Mouse (Mus musculus) thymus, adult 2 months (tissue): ENCODE results near the gene Sla2.

Experiments
- CTCF ChIP-seq: fragments of 200-500 bp; IDR thresholded peaks from 2 replicates; pipeline ENCODE4 v1.5.1; 2012; ENCODE audit warnings: mild to moderate bottlenecking, control low read depth, low read length, moderate library complexity, borderline replicate concordance; ENCODE audit not compliant: control insufficient read depth, poor library complexity, insufficient read depth; ENCODE audit errors: extremely low read depth
- POLR2A ChIP-seq: fragments of 200-500 bp; IDR thresholded peaks from 2 replicates; pipeline ENCODE4 v1.6.1; 2012; ENCODE audit warnings: mild to moderate bottlenecking, low read length, control low read depth, moderate library complexity; ENCODE audit not compliant: control insufficient read depth, poor library complexity, insufficient read depth; ENCODE audit errors: extremely low read depth

DNA sequence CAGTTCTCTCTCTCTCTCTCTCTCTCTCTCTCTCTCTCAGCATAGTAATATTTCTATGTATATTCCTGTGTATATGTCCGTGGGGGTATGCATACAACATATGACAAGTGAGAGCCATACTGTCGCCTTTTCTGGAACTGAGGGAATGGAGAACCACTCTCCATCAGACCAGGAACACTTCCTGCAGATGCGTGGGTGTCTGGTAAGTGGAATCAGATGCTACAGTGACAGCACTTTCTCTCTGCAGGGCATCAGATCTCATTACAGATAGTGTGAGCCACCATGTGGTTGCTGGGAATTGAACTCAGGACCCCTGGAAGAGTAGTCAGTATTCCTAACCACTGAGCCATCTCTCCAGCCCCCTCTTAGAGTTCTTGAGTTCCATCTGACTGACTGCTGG lies 1.5 kb upstream of the Sla2 start:
- TF ChIP-seq CTCF (no peak), POLR2A (no peak)
